Mouse (Mus musculus): Measurements from ENCODE around the gene Abcb11. TPM values are rescaled to one million over a fixed set of nuclear protein-coding genes. Genes with fewer than 3 reads are reported as not detected.

The Abcb11 gene
- polyA plus RNA-seq (2014; fragmentation: Nextera tagmentation; extraction: Ambion mirVana) = 0.22 TPM in 1 of 2 replicates, not detected in the other

GRCm38 (mm10) chr2:69342496-69343221 is at the start of gene Abcb11:
Gene Abcb11, minus strand, starts transcription at chr2:69342616.
- H3K4me3 ChIP-seq (ENCODE audit: low read depth, low read length) = no peak within 1 kb of the TSS
- no peaks in the 10 kb centered on the region for H3K4me1 ChIP-seq (ENCODE audit: insufficient read depth)
- WGBS = 85% methylated on average over 9 of the region's 9 CpGs
- H3K36me3 ChIP-seq (ENCODE audit: insufficient read depth) = no peaks in the 10 kb centered on the region
- DNase-seq (no peak), ATAC-seq (ENCODE audit: insufficient read depth) (no peak)
- H3K9me3 ChIP-seq (ENCODE audit: low read depth, low read length) = no peaks in the 10 kb centered on the region
- no peak for TF ChIP-seq CTCF (IDR thresholded peaks at IDR 0.05; ENCODE audit: low read depth)
- no peak within 1 kb of the TSS for H3K9ac ChIP-seq
- no peak within 1 kb of the TSS for H3K27ac ChIP-seq (ENCODE audit: low read depth)
- H3K27me3 ChIP-seq (ENCODE audit: insufficient read depth, low read length) = no peaks in the 10 kb centered on the region
- H3K4me2 ChIP-seq = no peak within 1 kb of the TSS

- no peak for TF ChIP-seq CTCF (IDR thresholded peaks at IDR 0.05; ENCODE audit: low read depth)
- ATAC-seq (ENCODE audit: insufficient read depth) (no peak), DNase-seq (no peak)
- Histone ChIP-seq H3K36me3 (ENCODE audit: insufficient read depth) (no peaks in the 10 kb centered on the region), H3K9ac (no peak overlapping the region), H3K9me3 (ENCODE audit: low read depth, low read length) (no peaks in the 10 kb centered on the region), H3K4me1 (ENCODE audit: insufficient read depth) (no peaks in the 10 kb centered on the region), H3K4me3 (ENCODE audit: low read depth, low read length) (no peak overlapping the region), H3K27ac (ENCODE audit: low read depth) (no peak overlapping the region), H3K4me2 (no peak overlapping the region), H3K27me3 (ENCODE audit: insufficient read depth, low read length) (no peaks in the 10 kb centered on the region)
- WGBS = 25% methylated on average over 3 of the region's 3 CpGs
These were observed 43.9 kb upstream of the Abcb11 start for GRCm38 (mm10) chr2:69386118-69386871.

- ATAC-seq (ENCODE audit: insufficient read depth) (no peak), DNase-seq (no peak)
- Histone ChIP-seq H3K9me3 (ENCODE audit: low read depth, low read length) (no peaks in the 10 kb centered on the region), H3K4me1 (ENCODE audit: insufficient read depth) (no peaks in the 10 kb centered on the region), H3K27me3 (ENCODE audit: insufficient read depth, low read length) (no peaks in the 10 kb centered on the region), H3K36me3 (ENCODE audit: insufficient read depth) (no peaks in the 10 kb centered on the region), H3K4me2 (no peak overlapping the region), H3K9ac (no peak overlapping the region), H3K4me3 (ENCODE audit: low read depth, low read length) (no peak overlapping the region), H3K27ac (ENCODE audit: low read depth) (no peak overlapping the region)
- WGBS = 71% methylated on average over 5 of the region's 5 CpGs
- TF ChIP-seq CTCF (IDR thresholded peaks at IDR 0.05; ENCODE audit: low read depth) = no peak
These were observed 40.4 kb upstream of the Abcb11 start for GRCm38 (mm10) chr2:69382838-69383237.

GRCm38 (mm10) chr2:69381740-69382139 is 39.3 kb upstream of the Abcb11 start:
- H3K4me1 ChIP-seq (ENCODE audit: insufficient read depth) = no peaks in the 10 kb centered on the region
- no peaks in the 10 kb centered on the region for H3K36me3 ChIP-seq (ENCODE audit: insufficient read depth)
- peak; percentile 40 for DNase-seq
- no peak overlapping the region for H3K9ac ChIP-seq
- H3K4me3 ChIP-seq (ENCODE audit: low read depth, low read length) = no peak overlapping the region
- no peak overlapping the region for H3K27ac ChIP-seq (ENCODE audit: low read depth)
- ATAC-seq (ENCODE audit: insufficient read depth) = no peak
- no peaks in the 10 kb centered on the region for H3K9me3 ChIP-seq (ENCODE audit: low read depth, low read length)
- H3K4me2 ChIP-seq = no peak overlapping the region
- WGBS = 44% methylated on average over 8 of the region's 8 CpGs
- TF ChIP-seq CTCF (IDR thresholded peaks at IDR 0.05; ENCODE audit: low read depth) = peak; percentile 56
- no peaks in the 10 kb centered on the region for H3K27me3 ChIP-seq (ENCODE audit: insufficient read depth, low read length)

- Histone ChIP-seq H3K9me3 (ENCODE audit: low read depth, low read length) (no peaks in the 10 kb centered on the region), H3K9ac (no peak within 1 kb of the TSS), H3K4me1 (ENCODE audit: insufficient read depth) (no peaks in the 10 kb centered on the region), H3K27ac (ENCODE audit: low read depth) (no peak within 1 kb of the TSS), H3K4me3 (ENCODE audit: low read depth, low read length) (no peak within 1 kb of the TSS), H3K4me2 (no peak within 1 kb of the TSS), H3K36me3 (ENCODE audit: insufficient read depth) (no peaks in the 10 kb centered on the region), H3K27me3 (ENCODE audit: insufficient read depth, low read length) (no peaks in the 10 kb centered on the region)
- ATAC-seq (ENCODE audit: insufficient read depth) (no peak), DNase-seq (peak; percentile 19)
- WGBS = 26% methylated on average over 13 of the region's 13 CpGs
- no peak for TF ChIP-seq CTCF (IDR thresholded peaks at IDR 0.05; ENCODE audit: low read depth)
These were observed 37.9 kb upstream of the Abcb11 start, which contains the start of gene Dhrs9 for GRCm38 (mm10) chr2:69380281-69380680. Gene Dhrs9, plus strand, starts transcription at chr2:69380445.

GRCm38 (mm10) chr2:69379801-69380200 is 37.4 kb upstream of the Abcb11 start:
- H3K27ac ChIP-seq (ENCODE audit: low read depth) = no peak overlapping the region
- H3K9me3 ChIP-seq (ENCODE audit: low read depth, low read length) = no peaks in the 10 kb centered on the region
- no peak for ATAC-seq (ENCODE audit: insufficient read depth)
- no peaks in the 10 kb centered on the region for H3K4me1 ChIP-seq (ENCODE audit: insufficient read depth)
- H3K4me2 ChIP-seq = no peak overlapping the region
- H3K9ac ChIP-seq = no peak overlapping the region
- DNase-seq = no peak
- H3K27me3 ChIP-seq (ENCODE audit: insufficient read depth, low read length) = no peaks in the 10 kb centered on the region
- no peaks in the 10 kb centered on the region for H3K36me3 ChIP-seq (ENCODE audit: insufficient read depth)
- no peak for TF ChIP-seq CTCF (IDR thresholded peaks at IDR 0.05; ENCODE audit: low read depth)
- no peak overlapping the region for H3K4me3 ChIP-seq (ENCODE audit: low read depth, low read length)
- WGBS = 17% methylated on average over 1 of the region's 1 CpGs

- WGBS = 66% methylated on average over 2 of the region's 2 CpGs
These were observed 34.4 kb upstream of the Abcb11 start for GRCm38 (mm10) chr2:69376780-69377179.

More at GRCm38 (mm10) chr2:69376780-69377179, 34.4 kb upstream of the Abcb11 start:
- Histone ChIP-seq H3K9ac (no peak overlapping the region), H3K27ac (ENCODE audit: low read depth) (no peak overlapping the region), H3K4me1 (ENCODE audit: insufficient read depth) (no peaks in the 10 kb centered on the region), H3K4me2 (no peak overlapping the region), H3K4me3 (ENCODE audit: low read depth, low read length) (no peak overlapping the region), H3K27me3 (ENCODE audit: insufficient read depth, low read length) (no peaks in the 10 kb centered on the region), H3K9me3 (ENCODE audit: low read depth, low read length) (no peaks in the 10 kb centered on the region), H3K36me3 (ENCODE audit: insufficient read depth) (no peaks in the 10 kb centered on the region)
- ATAC-seq (ENCODE audit: insufficient read depth) = no peak
- no peak for DNase-seq
- TF ChIP-seq CTCF (IDR thresholded peaks at IDR 0.05; ENCODE audit: low read depth) = no peak
